Mouse (Mus musculus): ENCODE measurements around the gene Ctc1.

DNA sequence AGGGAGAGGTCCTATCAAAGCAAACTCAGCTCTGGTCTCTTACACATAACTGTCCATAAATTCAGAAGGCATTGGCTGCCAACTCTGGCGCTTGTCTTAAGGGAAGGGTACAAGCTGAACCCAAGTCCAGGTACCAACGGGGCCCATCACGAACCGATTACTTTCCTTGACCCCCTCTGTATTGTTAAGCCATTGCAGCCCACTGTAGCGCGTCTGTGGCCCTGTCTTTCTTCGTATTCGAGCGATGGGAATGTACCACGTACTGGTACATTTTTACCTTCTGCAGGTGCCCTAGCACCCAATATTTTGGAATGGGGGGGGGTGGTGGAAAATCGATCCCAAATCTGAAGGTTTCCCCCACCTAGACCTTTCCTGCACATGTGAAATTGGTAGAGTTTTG lies 56.5 kb downstream of the Ctc1 start:
- TF ChIP-seq CTCF (IDR thresholded peaks at IDR 0.05; ENCODE audit: insufficient read depth, low read depth, low read length), result no peak
- no peak for TF ChIP-seq POLR2A (IDR thresholded peaks at IDR 0.05; ENCODE audit: insufficient read depth, low read depth, low read length)
